Mouse (Mus musculus) MEL (cell line): ENCODE results near the gene Slc18a2.

ENCODE experiments used
- CHD2 ChIP-seq: IDR thresholded peaks from 2 replicates; pipeline ENCODE4 v1.6.1; 2011; ENCODE audit warnings: low read length, improper control_type of control experiment
- CTCF ChIP-seq, 3 experiments: IDR thresholded peaks in 2 of 3; conservative IDR thresholded peaks in 1 of 3; 2 replicates each; pipeline ENCODE4 v1.5.1; 2011 to 2012; ENCODE audit warnings: low read length in 3 of 3, low read depth in 2 of 3, mild to moderate bottlenecking in 2 of 3, improper control_type of control experiment in 1 of 3, inconsistent platforms in 1 of 3, mixed read lengths in 1 of 3, moderate library complexity in 1 of 3; ENCODE audit not compliant: control insufficient read depth in 1 of 3, insufficient read depth in 1 of 3, poor library complexity in 1 of 3, severe bottlenecking in 1 of 3
- E2F4 ChIP-seq: IDR thresholded peaks from 2 replicates; pipeline ENCODE4 v1.6.1; 2011; ENCODE audit warnings: low read depth, low read length, improper control_type of control experiment, borderline replicate concordance
- EP300 ChIP-seq, 2 experiments: IDR thresholded peaks; 2 replicates each; pipeline ENCODE4 v1.6.1; 2011; ENCODE audit warnings: improper control_type of control experiment in 2 of 2, low read length in 2 of 2, low read depth in 1 of 2, mild to moderate bottlenecking in 1 of 2
- GATA1 ChIP-seq: IDR thresholded peaks from 2 replicates; pipeline ENCODE4 v1.6.1; 2011; ENCODE audit warnings: low read depth, low read length, improper control_type of control experiment
- MYC ChIP-seq: IDR thresholded peaks from 2 replicates; pipeline ENCODE4 v1.6.1; 2011; ENCODE audit warnings: low read depth, mild to moderate bottlenecking, low read length, improper control_type of control experiment, moderate library complexity
- NELFE ChIP-seq: IDR thresholded peaks from 2 replicates; pipeline ENCODE4 v1.6.1; 2011; ENCODE audit warnings: low read depth, low read length, improper control_type of control experiment
- POLR2AphosphoS2 ChIP-seq: IDR thresholded peaks from 2 replicates; pipeline ENCODE4 v1.6.1; 2011; ENCODE audit warnings: low read length, improper control_type of control experiment
- POLR2AphosphoS5 ChIP-seq: IDR thresholded peaks from 2 replicates; pipeline ENCODE4 v1.6.1; 2012; ENCODE audit warnings: low read depth, borderline replicate concordance, mild to moderate bottlenecking, inconsistent platforms, low read length, moderate library complexity, mixed read lengths
- SMC3 ChIP-seq: IDR thresholded peaks from 2 replicates; pipeline ENCODE4 v1.6.1; 2011; ENCODE audit warnings: low read depth, low read length, improper control_type of control experiment
- TBP ChIP-seq: IDR thresholded peaks from 2 replicates; pipeline ENCODE4 v1.8.0; 2011; ENCODE audit warnings: low read depth, low read length, improper control_type of control experiment
- TCF12 ChIP-seq: IDR thresholded peaks from 2 replicates; pipeline ENCODE4 v1.6.1; 2014; ENCODE audit warnings: low read depth, mild to moderate bottlenecking, inconsistent platforms, low read length, improper control_type of control experiment, moderate library complexity
- ZMIZ1 ChIP-seq: IDR thresholded peaks from 2 replicates; pipeline ENCODE4 v1.6.1; 2012; ENCODE audit warnings: low read depth, mild to moderate bottlenecking, inconsistent platforms, low read length, improper control_type of control experiment, moderate library complexity

DNA sequence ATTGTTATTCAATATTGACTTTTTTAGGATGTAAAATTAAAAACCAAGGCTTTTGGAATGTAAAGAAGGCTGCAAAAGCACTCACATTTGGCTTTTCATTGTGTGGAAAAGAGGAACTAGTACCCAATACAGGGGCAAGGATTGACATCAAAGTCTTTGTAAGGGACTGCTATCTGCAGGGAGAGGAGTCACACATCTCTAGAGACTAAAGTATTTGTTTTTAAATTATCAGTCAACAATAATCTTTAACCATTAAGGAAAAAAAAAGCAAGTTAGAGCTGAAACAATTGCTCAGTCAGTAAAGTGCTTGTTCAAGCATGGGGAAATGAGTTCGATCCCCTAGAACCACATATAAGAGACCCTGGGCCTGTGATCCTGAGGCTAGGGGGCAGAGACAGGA, 76.0 kb downstream of the Slc18a2 start:
- TF ChIP-seq CTCF (IDR thresholded peaks at IDR 0.05 in 2 of 3, conservative IDR thresholded peaks at IDR 0.05 in 1 of 3; ENCODE audit: control insufficient read depth in 1 of 3, insufficient read depth in 1 of 3, low read depth in 2 of 3, low read length in 3 of 3, poor library complexity in 1 of 3, severe bottlenecking in 1 of 3) = no peak
- no peak for TF ChIP-seq SMC3
- no peak for TF ChIP-seq CHD2
- 0 out of 2 replicates have a peak, but pooled peaks have one; percentile 4 for TF ChIP-seq ZMIZ1
- peak; percentile 30 to 51; a peak in 2 of 4 replicates for TF ChIP-seq EP300 (IDR thresholded peaks at IDR 0.05; ENCODE audit: low read depth in 1 of 2, low read length in 2 of 2)
- peak; percentile 57 for TF ChIP-seq GATA1
- no peak for TF ChIP-seq TCF12
- no peak for TF ChIP-seq TBP
- no peak for TF ChIP-seq MYC
- no peak for TF ChIP-seq NELFE
- no peak for TF ChIP-seq POLR2AphosphoS5
- TF ChIP-seq POLR2AphosphoS2 = no peak
- TF ChIP-seq E2F4 = no peak
